Mouse (Mus musculus): ENCODE measurements around the gene Bmper.

Gene Bmper

GRCm38 (mm10) chr9:23222841-23223548 lies at the start of gene Bmper:
TSS of gene Bmper (plus strand) at chr9:23223076.
- DNase-seq (ENCODE audit: low spot score), result peak; percentile 54

GRCm38 (mm10) chr9:23177476-23177875 lies 45.4 kb upstream of the Bmper start:
- DNase-seq (ENCODE audit: low spot score), result no peak

- DNase-seq (ENCODE audit: low spot score), result no peak
Observed at GRCm38 (mm10) chr9:23187181-23187580, 35.7 kb upstream of the Bmper start.

GRCm38 (mm10) chr9:23188136-23188535 lies 34.7 kb upstream of the Bmper start:
- no peak for DNase-seq (ENCODE audit: low spot score)

- DNase-seq (ENCODE audit: low spot score), result no peak
Observed at GRCm38 (mm10) chr9:23190950-23191349, 31.9 kb upstream of the Bmper start.

GRCm38 (mm10) chr9:23191431-23191830 lies 31.4 kb upstream of the Bmper start:
- no peak for DNase-seq (ENCODE audit: low spot score)

- no peak for DNase-seq (ENCODE audit: low spot score)
Observed at GRCm38 (mm10) chr9:23192567-23193331, 30.1 kb upstream of the Bmper start.

GRCm38 (mm10) chr9:23198996-23199395 lies 23.9 kb upstream of the Bmper start:
- no peak for DNase-seq (ENCODE audit: low spot score)

- no peak for DNase-seq (ENCODE audit: low spot score)
Observed at GRCm38 (mm10) chr9:23199841-23200240, 23.0 kb upstream of the Bmper start.

- no peak for DNase-seq (ENCODE audit: low spot score)
Observed at GRCm38 (mm10) chr9:23200828-23201227, 22.0 kb upstream of the Bmper start.

GRCm38 (mm10) chr9:23202431-23202830 lies 20.4 kb upstream of the Bmper start:
- DNase-seq (ENCODE audit: low spot score), result no peak

GRCm38 (mm10) chr9:23204339-23205288 lies 18.3 kb upstream of the Bmper start:
- no peak for DNase-seq (ENCODE audit: low spot score)

- DNase-seq (ENCODE audit: low spot score), result no peak
Observed at GRCm38 (mm10) chr9:23205304-23205703, 17.6 kb upstream of the Bmper start.

GRCm38 (mm10) chr9:23205757-23206156 lies 17.1 kb upstream of the Bmper start:
- DNase-seq (ENCODE audit: low spot score), result no peak

- DNase-seq (ENCODE audit: low spot score), result no peak
Observed at GRCm38 (mm10) chr9:23206181-23206580, 16.7 kb upstream of the Bmper start.

- DNase-seq (ENCODE audit: low spot score), result peak; percentile 50
Observed at GRCm38 (mm10) chr9:23212303-23212702, 10.6 kb upstream of the Bmper start.

GRCm38 (mm10) chr9:23219754-23220153 lies 3.1 kb upstream of the Bmper start:
- DNase-seq (ENCODE audit: low spot score), result no peak

GRCm38 (mm10) chr9:23221976-23222375 lies 900 bp upstream of the Bmper start:
- DNase-seq (ENCODE audit: low spot score), result no peak

- peak; percentile 32 for DNase-seq (ENCODE audit: low spot score)
Observed at GRCm38 (mm10) chr9:23222492-23222840, 410 bp upstream of the Bmper start.

- DNase-seq (ENCODE audit: low spot score), result no peak
Observed at GRCm38 (mm10) chr9:23223549-23224077, 737 bp downstream of the Bmper start.

- DNase-seq (ENCODE audit: low spot score), result no peak
Observed at GRCm38 (mm10) chr9:23233464-23234121, 10.7 kb downstream of the Bmper start.
